Mouse (Mus musculus): ENCODE measurements at regions not wholly inside any gene's neighbourhood (a gene's known extent, or its start where the extent isn't known, plus 50 kb on each side); places are given as distances from the start of the nearest gene placed in this dataset.

DNA sequence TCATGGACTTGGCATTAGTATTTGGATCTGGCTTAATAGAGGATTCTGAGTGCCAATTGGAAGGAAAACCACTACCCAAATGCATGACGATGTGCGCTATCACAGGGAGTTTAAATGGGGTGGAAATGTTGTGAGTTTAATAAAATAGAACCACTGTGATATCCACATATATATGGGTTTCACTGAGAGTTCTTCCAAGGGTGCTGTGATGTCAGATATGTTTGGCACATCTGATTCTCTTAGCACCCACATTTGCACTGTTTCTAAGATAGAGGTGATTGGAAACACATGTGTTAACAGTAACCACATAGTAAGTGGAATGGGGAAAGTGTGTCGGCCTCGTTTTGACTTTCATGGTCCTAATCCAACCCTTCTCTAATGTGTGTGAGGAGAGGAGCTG, 189.7 kb upstream of the 1810046K07Rik start:
- ATAC-seq (ENCODE audit: low TSS enrichment): peak; percentile 50; the same call in 1 of the 2 replicates

DNA sequence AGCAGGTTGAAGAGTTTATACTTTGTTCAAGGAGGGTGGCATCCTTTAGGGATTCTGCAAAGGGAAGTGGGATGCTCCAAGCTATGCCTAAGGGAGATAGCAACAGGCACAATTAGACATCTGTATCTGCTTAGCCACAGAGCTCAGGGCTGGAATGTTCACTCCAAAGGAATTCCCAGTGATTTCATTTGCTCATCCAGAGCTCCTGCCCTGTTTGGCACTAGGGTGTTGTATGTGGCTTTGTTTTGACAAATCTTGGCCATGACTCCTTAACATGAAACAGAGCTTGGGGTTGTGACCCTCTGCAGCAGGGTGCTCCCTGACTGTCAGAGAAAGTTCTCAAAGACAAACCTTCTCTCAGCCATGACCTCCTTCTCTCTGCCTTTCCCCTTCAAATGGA, 194.8 kb upstream of the 1810046K07Rik start:
- ATAC-seq (ENCODE audit: low TSS enrichment): no peak

DNA sequence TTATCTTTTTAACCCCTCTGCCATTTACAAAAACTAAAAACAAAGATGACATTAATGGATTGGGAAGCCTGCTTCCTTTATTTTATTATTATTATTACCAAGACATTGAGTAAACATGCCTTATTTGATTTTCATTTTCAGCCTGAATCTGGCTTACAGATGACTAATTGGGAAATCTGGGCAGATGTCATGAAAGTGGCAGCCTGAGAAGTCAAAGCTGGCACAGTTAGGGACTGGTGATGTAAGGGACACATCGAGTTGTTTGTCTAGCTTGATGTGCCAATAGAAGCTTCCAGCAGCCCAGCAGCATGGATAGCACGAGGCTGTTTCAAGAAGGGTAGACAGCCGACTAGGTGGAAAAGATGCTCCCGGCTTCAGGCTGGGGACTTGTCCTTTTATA, 197.2 kb upstream of the 1810046K07Rik start:
- no peak for ATAC-seq (ENCODE audit: low TSS enrichment)

DNA sequence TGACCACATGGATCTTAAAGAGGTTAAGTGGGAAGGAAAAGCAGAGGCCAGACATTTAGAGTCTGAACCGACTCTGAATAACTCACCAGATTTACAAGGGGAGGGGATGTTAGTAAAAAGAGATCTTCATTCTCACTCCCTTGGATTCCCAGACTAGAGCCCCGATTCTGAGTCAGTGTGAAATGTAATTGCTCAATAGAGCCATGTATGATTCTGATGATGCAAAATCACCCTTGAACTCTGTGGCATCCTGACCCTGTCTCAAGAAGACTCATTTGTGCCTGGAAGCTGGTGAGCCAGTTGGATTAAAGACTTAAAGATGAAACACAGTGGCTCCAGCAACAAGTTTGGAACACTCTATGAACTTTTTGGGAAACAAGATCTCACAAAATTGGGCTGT, 210.2 kb upstream of the 1810046K07Rik start:
- no peak for ATAC-seq (ENCODE audit: low TSS enrichment)

DNA sequence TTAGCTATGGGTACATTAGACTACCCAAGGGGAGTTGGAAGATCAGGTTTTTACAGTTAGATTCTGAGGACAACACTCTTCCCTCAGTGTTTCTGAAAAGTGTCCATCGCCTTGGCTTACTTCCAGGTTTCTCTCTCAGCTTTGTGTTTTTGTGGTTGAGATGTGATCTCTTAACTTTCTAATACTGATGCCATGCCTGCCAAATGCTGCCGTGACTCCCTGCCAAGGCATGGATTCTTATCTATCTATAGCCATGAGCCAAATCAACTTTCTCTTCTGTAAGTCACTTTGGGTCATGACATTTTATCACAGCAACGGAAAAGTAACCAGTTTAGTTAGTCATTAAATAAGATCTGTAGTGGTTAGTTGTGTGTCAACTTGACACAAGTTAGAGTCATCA, 213.2 kb upstream of the 1810046K07Rik start:
- ATAC-seq (ENCODE audit: low TSS enrichment): no peak

DNA sequence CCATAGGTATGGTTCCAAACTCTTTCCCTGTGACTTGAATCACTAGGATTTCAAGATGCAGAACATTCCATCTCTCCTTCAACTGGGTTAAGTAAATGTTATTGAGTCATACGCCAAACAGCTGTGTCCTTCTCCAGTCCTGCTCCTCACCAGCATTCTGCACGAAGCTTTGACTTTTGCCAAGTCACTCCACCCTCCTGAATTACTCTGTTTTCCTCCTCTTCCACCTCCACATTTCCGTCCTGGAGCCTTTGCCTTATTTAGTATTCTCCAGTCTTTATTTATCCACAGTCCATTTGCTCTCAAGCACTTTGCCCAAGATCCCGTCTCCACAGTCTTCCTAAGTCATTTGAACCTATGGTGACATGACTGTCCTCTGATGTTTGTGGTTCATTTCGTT, 193.1 kb upstream of the Arhgap20 start:
- ATAC-seq (ENCODE audit: low TSS enrichment): peak; percentile 69

DNA sequence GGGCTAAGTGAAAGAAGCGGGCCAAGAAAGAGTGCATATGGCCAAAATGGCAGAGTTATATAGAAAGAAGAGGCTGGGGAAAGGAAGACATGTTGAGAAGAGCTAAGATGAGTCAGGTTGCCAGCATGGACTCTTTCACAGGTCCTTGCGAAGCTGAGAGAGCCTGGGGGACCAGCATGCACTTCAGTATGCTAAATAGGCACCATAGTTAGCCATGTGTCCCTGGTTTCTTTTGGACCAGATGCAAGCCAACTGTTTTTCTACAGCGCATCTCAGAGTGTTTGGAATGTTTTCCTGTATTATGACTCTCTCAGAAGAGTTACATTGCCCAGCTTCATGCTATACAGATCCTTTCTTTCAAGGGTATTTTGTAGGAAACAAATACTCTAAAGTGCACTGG, 183.5 kb upstream of the Arhgap20 start:
- peak; percentile 41; the same call in 1 of the 2 replicates for ATAC-seq (ENCODE audit: low TSS enrichment)

DNA sequence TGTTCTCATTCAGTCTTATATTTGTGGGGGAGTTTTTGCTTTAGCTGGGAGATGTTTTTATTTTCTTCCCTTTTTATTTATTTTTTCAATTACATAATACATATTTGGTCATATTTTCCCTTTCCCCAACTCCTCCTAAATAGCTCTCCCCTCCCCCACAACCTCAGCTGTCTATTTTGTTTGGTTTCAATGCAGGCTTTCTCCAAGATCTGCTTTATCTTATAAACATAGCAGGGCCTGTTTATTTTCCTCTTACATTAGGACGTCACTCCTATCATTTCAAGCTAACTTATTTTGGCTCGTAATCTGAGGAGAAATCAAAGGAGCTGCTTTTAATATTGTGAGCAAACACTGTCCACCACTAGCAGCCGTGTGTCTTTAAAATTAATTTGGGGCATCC, 171.4 kb upstream of the Arhgap20 start:
- ATAC-seq (ENCODE audit: low TSS enrichment): no peak

DNA sequence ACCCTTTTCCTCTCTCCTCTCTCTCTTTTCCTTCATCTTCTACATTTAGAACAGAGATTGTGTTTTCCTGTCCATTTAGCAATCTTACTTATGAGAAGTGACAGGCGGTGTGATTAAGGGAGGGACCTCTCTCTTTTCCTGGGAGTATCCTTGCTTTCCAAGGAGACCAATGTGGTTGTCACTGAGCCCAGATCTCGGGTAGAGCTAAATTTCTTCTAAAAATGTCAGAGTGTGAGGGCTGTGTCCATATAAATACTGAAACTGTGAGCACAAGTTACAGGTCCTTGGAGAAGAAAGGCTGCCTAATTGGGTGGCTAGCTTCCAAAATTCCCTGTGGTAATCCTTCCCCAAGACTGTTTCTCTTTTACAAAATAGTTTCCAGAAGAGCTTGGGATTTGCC, 166.4 kb upstream of the Arhgap20 start:
- ATAC-seq (ENCODE audit: low TSS enrichment): 0 out of 2 replicates have a peak, but pooled peaks have one; percentile 44

DNA sequence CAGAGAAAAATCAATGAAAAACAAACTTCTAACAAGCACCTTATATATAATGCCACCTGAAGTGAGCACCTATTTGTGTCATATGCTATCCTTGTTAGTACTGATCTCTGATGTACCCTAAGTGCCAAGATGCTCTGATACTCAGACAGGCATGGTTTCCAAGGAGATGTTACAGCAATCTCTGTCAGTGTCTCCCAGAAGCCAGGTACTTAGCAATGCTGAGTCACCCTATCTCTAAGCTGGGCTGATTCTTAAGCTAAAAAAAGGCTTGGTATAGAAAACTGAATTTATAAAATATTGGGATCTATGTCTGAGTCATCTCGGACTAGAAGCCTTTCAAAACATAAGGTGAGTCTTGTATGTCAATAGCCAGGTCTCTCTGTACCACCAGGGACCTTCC, 157.0 kb upstream of the Arhgap20 start:
- peak; percentile 79 for ATAC-seq (ENCODE audit: low TSS enrichment)

DNA sequence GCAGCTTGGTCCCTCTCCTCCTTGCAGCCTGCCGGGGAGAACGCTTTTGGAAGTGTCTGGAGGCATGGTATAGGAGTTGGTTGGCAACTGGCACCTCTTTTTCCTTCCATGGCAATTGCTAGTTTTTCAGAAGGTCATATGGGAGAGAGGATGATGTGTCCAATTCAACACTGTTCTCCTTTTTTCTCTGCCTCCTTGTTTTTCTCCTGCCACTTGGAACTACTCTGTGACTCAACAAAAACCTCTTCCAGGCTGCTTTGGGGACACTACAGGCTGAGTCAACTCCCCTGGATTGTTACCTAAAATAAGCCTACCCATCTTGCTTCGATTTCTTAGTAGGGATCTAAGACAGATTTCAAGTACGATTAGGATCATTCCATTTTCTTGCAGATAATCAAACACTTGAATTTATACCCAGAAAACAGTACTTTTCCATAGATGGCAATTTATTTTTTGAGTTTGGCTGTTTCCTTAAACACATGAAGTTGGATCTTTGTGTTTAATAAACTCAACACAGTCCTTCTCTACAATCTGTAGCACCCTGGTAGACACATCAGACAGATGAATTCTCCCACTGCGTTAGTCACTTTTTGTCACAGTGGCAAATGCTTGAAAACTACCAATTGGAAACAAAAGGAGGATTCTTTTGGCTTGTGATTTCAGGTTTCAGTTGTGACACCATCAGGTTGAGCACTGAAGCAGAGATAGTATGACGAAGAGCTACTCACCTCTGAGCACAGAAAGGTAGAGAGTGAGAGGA, 156.3 kb upstream of the Arhgap20 start:
- ATAC-seq (ENCODE audit: low TSS enrichment): peak; percentile 91

DNA sequence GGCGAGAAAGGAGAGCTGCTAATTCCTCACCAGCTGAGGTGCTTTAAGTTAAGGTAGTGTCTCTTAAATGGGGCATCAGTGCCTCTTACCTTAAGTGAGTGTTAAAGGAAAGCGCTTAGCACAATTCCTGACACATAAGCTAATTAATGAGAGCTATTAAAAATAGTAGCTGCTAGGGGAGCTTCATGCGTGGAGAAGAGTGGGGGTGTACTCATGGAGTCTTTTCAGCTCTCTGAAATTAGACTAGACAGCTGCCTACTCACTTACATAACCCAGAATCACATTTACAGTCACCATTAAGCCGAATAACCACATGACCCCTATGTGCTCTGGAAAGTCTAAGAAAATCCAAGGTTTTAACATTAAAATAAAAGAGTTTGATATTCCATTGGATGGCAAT, 139.0 kb upstream of the Arhgap20 start:
- ATAC-seq (ENCODE audit: low TSS enrichment): no peak; the same call in 1 of the 2 replicates

DNA sequence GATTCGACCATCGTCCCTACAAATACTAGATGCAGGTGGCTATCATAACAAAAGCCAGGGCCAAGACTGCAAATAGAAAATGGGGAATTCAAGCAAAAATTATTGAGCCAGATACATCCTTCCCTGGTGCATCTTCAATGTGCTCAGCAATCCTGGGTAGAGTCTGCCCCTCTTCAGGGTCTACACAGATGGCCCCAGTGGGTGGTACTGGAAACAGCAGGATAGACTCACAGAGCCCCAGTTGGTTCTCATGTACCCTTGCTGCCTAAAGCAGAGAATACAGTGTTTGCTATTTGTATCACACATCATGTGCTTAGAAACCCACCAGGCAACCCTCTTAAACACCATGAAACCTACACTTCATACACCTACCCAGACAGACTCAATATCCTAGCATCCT, 129.0 kb upstream of the Arhgap20 start:
- ATAC-seq (ENCODE audit: low TSS enrichment): no peak

DNA sequence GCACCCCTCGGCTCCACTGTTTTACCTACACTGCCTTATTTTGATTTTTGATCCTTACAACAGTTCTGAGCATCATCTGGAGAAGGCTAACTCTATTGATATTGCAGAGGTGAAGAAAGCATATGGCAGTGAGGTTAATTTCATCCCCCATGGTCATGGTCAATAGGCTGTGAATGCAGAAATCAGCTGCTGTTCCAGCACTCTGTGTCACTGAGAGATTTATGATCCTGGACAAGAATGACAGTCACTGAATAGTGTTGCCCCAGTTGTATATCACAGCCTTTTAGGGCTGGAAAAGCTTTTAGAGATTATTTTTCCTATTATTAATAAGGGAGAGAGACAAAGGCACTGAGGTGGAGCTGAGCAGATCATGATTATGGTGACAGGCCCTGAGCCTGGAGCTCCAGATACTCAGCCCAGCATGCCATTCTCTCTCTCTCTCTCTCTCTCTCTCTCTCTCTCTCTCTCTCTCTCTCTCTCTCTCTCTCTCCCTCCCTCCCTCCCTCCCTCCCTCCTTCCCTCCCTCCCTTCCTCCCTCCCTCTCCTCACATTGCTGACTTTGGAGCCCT, 128.5 kb upstream of the Arhgap20 start:
- ATAC-seq (ENCODE audit: low TSS enrichment): no peak

DNA sequence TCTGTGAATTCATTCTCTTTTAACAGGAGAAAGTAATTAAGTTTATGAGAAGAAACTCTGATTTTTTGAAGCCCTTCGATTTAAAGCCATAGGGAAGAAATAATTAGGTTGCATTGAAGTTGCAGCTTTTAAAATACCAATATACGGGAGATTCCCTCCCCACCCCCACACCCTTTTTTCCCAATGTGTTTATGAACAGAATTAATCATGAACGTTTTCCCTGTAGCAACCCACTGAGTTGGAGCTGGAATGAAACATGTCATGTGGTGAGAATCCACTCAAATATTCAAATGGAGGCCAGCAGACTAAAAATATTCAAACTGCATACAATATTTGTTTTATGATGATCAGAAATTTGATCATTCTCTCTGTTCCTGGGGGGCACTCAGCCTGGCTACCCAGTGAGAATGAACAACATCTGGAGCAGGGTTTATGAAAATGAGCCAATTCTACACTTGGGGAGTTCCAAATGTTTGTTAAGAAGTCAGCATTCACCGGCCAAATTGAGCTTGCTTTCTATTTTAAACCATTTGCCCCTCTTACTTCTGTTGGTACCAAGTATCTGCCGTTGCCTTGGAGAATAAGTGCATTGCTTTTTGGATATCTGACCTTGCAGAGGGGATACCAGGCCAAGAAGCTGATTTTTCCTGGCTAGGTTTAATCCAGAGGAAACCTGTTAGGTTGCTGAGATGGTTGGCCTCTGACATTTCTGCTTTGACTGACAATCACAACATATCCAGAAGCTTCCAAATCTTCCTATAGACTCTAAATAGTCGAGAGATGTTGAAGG, 127.8 kb upstream of the Arhgap20 start:
- ATAC-seq (ENCODE audit: low TSS enrichment): no peak

DNA sequence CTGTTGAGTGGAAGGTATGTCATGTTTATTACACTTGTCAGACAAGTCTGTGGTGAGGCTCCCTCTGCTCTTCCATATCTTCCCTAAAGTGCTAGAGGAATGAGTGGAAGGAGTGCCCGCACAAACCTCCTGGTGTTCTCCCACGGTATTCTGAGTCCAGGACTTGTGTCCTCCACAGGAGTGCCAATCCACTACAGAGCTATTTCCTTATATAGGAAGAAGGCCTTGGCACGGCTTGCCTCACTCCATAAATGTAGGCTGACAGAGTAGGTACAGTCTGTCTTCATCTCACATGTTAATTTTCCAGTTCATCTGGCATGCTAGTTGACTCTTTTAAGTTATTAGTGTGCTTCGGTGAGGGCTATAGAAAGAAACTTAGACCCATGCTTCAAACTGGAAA, 123.4 kb upstream of the Arhgap20 start:
- ATAC-seq (ENCODE audit: low TSS enrichment): peak; percentile 96

DNA sequence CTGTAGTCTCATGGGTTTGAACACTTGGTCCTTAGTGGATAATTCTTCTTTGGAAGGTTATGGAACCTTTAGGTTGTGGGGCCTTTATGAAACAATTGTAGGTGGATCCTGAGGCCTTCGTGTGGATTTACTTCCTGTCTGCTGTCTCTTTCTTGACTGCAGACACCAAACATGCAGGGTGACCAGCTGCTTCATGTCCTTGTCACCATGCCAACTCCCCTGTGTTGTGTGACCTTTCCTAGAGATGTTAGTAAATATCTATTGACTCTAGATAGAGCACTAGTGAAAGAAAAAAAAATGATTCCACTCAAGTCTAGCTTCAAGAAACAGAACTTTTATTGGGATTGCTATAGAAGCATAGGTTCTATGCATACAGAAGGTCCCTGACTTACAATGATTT, 119.7 kb upstream of the Arhgap20 start:
- no peak for ATAC-seq (ENCODE audit: low TSS enrichment)

DNA sequence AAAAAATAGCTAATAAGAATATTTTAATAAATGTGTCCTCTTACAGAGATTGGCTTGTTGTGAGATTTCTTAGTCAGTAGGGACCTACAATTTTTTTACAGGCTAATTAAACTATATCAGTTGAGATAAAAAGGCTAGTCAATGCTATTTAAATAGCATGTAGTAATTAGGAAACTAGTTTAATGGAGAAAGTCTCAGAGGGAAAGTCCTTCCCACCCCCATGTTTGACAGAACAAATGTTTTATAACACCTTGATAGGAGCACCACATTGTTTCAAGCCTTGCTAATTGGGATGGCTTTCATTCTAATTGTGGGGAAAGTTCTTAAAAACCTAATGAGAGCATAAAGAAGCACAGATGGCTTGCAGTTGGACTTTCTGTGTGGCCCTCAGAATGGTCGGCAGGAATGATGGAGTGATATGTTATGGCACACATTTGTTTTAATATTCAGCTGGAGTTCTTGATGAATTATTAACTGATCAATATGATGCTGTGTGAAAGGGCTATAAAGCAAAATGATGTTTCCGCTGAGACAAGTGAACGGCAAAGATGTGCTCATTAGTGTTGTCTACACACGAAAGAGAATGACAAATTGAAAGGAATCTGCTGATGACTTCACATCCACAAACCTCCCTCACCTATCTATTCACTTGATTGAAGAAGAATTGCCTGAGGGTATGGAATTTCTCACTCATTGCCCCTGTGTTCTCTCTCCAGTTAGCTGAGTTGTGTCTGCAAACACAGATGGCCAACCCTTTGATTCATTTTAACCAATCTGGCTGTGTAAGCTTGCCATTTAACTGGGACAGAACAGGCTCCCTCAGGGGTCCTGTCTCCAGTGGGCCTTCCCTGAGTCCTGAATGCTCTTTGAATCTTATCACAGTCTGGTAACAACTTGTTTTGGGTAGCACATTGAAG, 111.5 kb upstream of the Arhgap20 start:
- no peak for ATAC-seq (ENCODE audit: low TSS enrichment)

DNA sequence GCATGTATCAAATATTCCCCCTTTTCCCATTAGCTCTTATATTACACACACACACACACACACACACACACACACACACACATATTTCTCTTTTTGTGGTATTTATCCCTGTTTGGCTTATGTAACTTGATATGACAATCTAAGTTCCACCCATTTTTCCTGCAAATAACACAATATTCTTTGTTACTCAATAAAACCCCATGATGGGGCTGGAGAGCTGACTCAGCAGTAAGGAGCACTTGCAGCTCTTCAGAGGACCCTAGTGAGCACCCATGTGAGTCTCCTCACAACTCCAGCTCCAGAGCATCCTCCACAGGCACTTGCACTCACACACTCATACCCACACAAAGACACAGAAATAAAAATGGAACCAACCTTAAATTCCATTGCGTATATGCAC, 110.5 kb upstream of the Arhgap20 start:
- no peak for ATAC-seq (ENCODE audit: low TSS enrichment)

DNA sequence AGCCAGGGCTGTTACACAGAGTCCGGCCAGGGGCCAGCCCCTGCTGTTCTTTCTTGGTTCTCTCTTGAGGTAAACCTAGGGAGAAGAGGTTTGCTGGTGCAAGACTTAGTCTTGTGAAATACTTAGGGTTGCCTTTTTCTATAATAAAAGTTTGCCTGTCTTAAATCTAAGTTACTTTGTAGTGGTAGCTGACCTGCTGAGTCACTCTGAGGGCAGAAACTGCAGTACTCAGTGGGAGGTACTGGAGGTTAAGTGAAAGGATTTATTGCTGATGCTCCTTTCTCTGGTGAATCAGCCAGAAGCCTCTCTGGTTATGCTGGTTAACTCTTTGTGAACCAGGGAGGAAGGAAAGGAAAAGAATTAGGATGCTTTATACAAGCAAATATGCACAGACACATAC, 107.3 kb upstream of the Arhgap20 start:
- ATAC-seq (ENCODE audit: low TSS enrichment): no peak

DNA sequence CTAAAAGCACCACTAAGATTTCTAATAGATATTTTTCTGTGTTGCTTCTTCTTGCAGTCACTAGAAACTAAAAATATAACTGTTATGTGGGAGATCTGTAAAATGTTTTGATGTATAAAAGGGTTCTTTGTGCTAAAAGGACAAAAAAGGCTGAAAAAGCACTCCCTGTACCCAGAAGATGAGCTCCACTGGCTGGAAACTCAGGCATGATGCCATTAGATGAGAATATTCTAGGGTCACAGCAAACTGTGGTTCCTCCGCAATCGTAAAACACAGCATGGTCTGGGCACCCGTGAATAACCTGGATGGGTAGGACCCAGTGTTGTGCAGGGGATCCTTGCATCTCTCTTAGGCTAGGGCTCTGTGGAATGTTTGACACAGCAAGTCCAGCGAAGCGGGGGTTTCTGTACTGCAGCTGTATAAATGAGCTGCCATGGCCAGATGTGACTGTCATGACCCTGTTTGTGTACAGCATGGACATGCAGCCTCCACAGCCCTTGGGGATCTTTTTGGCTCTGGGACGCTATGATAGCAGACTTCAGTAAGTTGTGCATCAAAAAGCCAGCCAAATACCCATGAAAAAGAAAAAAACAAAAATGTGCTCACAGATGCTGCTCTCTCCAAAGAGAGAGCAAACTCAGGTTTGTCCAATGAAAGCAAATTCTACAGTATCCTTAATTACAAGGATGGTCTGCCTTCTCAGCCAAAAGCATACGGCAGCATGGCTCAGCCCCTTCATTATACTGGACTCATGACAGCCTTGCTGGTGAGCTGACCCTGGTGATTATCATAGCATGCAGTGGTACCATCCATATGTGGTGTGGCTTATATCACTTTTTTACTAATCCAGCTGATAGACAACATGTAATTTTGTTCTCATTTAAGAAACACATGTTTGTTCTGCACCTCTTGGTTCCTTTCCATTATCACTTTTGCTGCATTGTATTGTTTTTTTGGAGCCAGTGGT, 103.9 kb upstream of the Arhgap20 start:
- peak; percentile 50; the same call in 1 of the 2 replicates for ATAC-seq (ENCODE audit: low TSS enrichment)

Data from frontal cortex, adult (tissue).